Mouse (Mus musculus) layer of hippocampus, adult 8-10 months (tissue): Measurements from ENCODE around the gene Myog. TPM values are rescaled to one million over a fixed set of nuclear protein-coding genes. Genes with fewer than 3 reads are reported as not detected.
"Not testable (repeated sequence)": the region's sequence is repeated elsewhere in the genome, so short reads cannot be mapped to it uniquely, and the experiment has no call there.

Source experiments
- DNase-seq, 2 experiments: peaks; one replicate each; pipeline ENCODE4 v3.0.0; 2022; ENCODE audit warnings: low spot score in 2 of 2
- total RNA-seq, 4 experiments: library from RNA; stranded (reverse); gene quantifications; 2 replicates each; pipeline ENCODE4 v1.2.4; 2022

Gene Myog
- total RNA-seq = not detected

DNA sequence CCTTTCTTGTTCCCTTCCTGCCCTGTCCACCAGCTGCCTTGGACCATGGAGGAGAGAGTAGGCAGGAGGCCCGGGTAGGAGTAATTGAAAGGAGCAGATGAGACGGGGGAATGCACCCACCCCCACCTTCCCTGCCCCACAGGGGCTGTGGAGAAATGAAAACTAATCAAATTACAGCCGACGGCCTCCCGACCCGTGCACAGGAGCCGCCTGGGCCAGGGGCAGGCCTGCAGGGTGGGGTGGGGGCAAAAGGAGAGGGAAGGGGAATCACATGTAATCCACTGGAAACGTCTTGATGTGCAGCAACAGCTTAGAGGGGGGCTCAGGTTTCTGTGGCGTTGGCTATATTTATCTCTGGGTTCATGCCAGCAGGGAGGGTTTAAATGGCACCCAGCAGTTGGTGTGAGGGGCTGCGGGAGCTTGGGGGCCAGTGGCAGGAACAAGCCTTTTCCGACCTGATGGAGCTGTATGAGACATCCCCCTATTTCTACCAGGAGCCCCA is at the start of gene Myog:
TSS of gene Myog (plus strand) at position 392 of the 502 bp plus-strand sequence.
- DNase-seq = no peak

DNA sequence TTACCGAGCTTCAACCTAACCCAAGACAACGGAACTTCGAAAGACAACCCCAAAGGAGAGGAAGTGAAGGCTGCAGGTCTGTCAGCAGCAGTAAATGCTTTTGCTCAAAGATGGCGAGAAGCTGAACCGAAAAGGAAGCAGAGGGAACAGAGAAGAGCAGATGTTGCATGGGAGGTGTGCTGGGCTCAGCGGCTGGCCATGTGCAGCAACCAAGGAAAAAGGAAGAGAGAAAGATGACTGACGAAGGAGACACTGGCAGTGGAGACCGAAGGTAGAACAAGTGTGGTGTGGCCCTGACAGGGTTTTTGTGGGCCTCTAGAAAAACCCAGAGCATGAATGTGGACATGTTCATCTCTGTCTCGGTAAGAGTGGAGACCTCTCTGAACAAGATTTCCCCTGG is 49.1 kb upstream of the Myog start:
- DNase-seq = no peak

DNA sequence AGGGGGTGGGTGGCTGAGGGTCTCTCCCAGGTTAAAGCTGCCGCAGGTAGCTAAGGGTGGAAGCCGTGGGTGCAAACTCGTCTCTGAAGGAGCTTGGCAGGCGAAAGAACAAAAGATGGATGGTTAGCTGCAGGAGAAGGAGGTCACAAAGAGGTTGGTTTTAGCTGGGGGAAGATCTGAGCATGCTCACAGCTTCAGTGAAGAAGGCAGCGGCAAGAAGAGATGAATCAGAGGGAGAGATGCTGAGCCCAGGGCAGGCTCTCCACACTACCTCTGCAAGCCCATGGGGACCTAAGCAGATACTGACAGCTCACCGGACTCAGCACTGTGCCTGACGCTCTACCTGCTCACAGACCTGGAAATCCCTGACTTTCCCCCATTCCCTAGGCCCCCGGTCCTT is 48.5 kb upstream of the Myog start:
- DNase-seq = no peak

DNA sequence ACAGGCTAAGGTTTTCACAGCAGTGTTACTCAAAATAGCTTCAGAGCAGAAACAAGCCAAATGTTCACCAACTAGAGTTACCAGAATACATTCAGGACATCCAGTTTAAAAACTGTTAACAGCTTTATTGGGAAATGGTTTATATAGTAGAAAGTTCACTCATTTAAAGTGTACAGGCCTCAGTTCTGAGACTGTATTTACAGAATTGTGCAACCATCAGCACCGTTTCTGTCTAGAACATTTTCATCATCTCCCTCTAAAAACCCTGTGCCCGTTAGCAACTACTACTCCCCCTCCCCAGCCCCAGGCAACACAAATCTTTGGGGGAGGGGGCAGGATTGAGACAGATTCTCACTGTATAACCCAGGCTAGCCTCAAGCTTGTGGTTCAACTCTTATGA is 47.5 kb upstream of the Myog start:
- DNase-seq = no peak

DNA sequence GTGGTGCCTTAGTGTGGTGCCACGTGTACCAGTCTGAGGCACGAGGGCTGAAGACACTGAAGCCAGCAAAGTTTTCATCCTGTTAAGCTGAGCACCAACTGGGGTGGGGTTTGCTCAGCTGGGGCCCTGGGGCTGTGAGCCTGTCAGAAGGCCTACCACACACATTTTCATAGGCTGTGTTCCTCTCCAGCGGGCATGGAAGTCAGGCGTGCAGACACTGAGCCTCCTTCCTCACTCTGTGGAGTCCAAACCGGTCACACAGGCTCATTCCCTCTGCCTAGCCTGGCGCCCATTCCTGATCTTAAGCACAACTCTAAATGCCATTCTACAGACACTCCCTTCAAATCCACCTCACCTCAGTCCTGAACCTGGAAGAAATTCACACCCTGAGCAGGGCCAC is 46.3 kb upstream of the Myog start:
- no peak for DNase-seq

DNA sequence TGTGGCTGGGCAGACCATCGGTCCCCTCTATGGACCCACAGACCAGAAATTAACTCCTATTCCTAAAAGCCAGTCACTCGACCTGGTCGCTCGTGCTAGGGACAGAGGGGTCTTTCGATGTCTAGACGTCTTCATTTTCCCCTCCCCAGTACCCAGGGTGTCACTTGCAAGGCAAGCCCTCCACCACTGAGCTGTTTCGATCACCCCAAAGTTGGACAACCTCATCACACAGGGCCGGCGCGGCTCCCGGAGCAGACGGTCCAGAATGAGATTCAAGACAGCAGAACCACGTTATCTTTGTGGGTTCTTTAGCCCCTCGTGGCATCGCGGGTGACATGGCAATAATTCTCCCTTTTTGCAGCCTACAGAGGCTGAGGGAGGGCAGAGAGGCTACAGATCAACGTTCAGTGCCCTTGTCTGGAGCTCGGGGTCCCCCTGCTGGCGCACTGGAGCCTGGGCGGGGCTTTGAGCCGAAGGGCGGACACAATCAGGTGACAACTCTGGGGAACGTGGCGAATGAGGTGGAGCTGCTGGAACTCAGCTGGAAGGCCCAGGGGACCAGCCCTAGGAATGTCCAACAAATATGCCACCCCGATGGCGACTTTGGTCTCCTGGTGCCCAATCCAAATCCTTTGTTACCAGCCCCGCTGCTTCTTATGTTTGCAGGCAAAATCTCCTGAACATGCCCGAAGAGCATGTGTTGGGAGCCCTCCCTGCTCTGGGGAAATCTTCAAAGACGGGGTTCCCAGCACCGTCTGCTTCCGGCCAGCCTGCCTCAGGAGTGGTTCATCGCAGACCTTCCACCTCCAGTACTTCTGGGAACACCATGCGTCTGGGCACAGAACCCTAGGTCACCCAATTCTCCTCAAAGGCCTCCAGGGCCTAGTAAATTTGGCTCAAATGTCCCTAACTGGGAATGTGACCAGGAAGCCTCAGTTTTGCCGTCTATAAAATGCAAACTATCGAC is 45.6 kb upstream of the Myog start:
- peak; percentile 87 to 89 for DNase-seq

DNA sequence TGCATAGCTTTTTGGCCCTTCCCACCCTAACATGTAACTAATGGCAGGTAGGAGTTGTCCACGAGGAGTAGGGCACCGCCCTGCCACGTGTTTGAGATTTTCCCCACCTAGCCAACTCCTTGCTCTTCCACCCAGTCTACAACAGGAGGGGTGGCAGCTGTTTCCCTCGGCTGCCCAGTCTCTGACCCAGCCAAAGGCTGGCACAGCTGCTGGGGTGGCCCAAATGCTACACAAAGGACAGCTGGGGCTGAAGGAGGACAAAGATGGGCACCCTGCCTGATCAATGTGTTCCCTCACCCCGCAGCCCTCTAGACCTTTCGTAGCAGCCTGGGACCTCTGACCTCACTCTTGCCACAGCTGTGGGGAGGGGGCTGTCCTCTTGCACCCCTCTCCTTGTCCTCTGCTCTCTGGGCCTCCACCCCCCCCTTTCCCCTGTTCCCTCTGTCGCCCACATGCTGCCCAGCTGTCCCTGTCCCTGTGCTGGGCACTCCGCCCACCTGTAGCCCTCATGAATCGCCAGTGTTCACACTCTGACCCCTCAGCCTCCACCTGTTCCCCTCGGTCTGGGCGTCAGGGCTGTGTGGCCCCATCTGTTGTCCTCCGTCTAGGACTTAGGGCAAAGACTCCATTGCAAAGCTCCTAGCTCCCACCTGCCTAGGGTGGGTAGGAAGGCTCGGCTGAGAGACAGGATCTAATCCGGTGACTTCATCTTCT is 44.6 kb upstream of the Myog start:
- DNase-seq = no peak

DNA sequence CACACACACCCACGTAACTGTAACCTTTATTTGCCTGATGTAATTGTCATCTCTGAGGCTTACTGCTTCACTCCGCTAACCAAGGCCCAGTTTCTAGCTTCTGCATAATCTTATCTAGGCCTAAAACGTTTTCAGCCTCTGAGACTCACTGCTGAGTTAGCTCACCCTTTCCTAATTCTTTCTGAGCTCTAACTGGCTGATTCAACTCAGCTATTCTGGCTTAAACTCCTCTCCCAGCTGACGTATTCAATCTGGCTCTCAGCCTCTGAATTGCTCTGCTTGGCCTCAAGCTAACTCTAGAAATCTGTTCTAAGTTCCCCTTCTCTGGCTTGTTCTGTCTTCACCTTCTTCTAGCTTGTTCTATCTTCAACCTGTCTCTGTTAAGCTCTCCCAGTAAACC is 43.2 kb upstream of the Myog start:
- no peak for DNase-seq

DNA sequence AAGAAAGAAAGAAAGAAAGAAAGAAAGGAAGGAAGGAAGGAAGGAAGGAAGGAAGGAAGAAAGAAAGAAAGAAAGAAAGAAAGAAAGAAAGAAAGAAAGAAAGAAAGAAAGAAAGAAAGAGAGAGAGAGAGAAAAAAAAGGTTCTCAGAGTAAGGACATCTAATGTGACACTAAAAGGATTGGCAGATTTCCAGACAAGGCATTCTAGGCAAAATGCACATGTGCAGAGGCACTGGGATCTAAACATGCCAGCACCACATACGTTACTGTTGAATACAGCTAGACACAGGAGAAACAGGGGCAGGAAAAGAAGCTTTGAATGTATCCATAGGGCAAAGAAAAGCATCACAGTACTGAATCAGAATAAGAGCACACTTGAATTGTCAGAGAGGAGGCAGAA is 40.1 kb upstream of the Myog start:
- not testable (repeated sequence) for DNase-seq

DNA sequence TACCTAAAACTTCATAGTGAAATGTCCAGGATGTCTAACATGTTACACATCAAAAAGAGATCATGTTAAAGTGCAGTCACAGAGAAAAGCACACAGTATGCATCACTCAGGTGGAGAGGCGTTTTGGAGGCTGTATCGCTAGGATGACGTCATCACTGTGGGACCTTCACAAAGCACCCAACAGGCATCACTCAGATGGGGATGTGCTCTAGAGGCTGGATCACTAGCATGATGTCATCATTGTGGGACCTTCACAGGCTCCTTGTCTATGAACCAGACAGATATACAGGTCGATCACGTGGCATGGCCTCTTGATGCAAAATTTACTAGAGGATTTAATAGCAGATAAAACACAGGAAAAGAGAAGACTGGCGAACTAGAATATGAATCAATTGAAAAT is 25.4 kb upstream of the Myog start:
- DNase-seq = no peak

DNA sequence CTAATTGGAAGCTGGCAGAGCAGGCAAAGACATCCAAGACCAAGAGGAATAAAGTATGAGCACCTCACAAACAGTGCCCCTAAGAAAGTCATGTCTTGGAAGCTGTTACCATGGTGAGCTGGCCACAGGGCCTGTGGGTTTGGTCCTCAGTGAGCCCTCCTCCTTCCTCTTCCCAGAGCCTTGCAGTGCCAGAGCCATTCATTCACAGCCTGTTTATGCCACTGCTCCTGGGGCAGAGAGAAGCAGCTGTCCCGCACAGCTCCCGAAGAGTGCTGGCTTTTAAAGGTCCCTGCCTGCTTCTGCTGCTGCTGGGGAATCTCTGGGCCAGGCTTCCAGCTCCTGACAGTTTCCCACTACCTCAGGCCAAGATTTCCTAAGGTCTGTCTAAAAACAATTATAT is 24.0 kb upstream of the Myog start:
- no peak for DNase-seq

DNA sequence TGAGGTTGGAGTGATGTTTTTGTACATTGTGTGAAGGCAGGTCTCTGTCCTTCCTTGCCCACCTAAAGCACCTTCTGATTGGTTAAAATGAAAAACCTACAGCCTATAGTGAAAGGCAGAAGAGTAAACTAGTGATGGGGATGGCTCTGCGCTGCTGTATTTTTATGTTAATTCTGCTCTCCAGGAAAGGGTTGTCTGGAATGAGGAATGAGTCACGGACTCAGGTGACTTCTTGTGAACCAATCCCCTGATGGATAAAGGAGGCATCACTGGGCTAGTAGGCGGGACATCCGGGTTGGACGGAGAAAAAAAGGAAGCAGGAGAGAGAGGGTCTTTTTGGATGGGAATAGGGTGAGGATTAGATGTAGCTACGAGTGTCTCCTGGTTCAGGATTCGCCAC is 19.8 kb upstream of the Myog start:
- no peak for DNase-seq

DNA sequence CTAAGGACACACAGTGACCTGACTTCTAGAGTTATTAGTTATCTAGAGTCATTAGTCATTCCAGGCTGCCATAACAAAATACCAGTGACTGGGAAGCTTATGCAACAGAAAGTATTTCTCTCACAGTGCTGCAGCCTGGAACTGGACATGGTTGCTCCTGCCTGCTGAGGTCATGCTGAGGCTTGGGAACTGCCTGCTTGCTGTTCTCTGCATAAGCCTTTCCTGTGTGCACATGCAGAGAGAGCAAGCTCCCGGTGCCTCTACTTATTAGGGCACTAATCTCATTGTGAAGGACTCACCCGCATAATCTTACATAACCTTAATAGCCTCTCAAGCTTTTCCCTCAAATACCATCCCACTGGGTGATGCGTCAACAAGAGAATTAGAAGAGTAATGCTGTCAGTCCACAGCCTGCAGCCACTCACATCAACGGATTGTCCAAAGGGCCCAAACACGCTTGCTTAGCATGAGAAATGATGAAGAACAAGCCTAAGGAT is 17.0 kb upstream of the Myog start:
- DNase-seq = no peak

DNA sequence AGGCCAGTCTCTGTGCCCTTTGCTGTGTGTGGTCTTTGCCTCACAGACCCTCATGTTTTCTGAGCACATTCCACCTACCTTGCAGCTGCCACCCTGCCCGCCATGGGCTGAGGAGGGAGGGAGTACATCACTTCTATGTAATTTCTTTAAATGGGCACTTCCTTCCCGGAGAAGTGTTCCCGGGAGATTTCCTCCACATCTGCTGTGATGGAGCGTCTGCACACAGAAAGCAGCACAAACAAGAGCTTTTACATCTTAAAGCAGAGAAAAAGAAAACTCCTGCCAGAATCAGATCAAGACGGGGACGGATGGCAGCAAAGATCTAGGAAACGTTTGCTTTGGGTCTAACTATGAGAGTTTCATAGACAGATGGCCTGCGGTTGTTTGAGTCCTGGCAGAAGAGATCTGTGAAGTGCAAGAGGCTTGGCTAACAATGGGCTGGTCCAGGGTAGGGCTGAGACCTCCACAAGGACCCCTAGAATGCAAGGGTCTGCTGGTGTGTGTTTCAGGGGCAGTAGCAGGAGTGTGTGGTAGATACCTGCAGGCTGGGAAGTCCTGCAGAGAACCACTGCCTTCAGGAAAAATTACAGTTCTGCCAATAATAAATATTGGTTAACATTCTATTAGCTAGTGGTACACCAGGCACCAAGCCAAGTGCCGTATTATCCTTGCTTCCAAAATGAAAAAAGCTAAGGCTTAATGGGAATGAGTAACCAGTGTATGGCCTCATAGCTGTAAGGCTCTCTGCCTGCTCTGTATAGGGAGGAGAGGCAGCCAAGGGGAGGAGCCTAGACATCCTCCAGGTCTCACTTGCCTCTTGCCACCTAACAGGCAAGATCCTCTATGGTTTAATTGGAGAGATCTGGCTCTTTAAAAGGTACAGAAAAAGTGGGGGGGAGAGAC is 16.0 kb upstream of the Myog start:
- peak in 1 of 2 experiments; percentile 59 for DNase-seq

DNA sequence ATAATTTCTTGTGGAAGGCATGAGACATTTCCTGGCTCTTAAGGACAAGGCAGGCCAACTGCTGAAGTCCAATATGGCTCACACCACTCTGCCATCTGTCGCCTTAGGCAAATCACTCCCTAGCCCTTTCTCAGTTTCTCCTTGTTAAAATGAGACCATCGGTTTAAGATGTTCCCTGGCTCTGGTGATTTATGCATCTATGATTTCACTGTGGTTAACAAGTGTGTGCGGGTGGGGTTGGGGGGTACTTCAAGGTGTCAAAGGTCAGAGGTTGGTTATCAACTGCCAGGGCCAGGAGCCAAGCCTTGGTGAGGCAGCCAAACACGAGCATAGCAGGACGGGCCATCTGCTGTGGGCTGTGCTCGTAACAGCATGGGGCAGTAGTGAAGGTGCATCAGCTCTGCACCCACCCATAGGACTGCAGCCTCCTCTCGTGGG is 15.3 kb upstream of the Myog start:
- no peak for DNase-seq

DNA sequence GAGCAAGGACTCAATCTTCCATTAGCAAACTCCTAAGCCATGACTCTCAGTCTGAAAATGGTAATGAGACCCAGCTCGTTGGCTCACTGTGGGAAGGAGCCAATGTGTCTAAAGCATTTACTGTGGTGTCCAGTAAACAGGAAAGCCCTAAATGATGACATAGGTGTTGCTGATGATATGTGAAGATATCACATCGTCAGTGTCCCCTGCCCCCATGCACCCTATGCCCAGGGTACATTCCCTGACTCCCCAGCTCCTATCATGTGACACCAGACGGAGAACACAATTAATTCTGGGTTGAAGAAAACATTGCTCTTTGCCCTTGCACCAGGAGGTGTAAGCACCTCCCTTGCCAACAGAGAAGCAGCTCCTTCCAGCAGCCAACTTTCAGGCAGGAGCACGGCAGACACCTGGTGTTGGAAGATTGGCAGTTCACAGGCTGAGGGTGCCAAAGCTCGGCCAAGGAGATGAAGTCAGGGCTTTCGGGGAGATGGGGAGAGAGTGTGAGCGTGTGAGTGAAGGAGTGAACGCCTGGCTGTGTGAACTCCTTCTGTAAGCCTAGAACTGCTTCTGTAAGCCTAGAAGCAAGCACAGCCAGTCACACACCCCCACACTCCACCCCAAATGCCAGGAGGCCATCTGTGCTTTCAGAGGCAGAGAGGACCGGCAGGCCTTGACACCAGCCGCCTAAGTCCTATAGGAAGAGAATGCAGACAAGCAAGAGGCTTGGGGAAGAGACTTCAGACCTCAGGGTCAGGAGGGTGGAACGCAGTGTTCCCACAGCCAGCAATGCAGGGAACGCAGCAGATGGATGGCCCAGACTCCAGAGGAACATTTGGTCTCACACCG is 13.9 kb upstream of the Myog start:
- DNase-seq = peak in 1 of 2 experiments; percentile 55

DNA sequence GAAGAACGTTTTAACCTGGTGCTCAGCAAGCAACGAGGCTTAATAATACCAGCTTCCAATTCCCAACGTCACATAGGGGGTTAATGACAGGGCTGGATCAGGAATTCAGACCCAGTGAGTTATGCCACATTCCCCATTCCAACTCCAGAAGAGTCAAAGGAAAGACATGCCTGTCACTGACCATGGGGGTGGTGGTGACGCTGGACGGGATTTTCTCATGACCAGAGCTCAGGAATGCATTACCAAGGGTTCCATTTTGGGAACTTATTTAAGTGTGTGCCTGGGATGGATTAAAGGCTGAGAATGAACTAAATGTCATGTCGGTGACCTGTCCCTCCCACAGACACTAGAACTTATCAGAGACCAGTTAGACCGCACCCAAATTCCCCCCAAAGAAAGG is 13.0 kb upstream of the Myog start:
- DNase-seq = no peak

DNA sequence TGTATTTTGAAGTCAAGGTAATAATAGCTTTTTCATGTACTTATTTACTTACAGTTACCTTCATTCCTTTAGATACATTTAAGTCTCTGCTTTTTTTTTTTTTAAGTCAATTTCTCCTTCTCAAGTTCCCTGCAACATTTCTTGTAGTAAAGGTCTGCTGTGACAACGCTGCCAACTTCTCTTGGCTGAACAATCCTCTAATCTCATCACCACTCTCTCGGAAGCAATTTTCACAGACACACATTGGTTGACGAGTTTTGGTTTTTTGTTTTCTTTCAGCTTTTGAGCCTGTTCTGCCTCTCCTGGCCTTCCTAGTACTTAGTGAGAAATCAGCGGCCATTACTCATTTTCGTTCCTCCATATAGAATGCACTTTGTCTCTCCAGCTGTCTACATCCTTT is 9.6 kb upstream of the Myog start:
- DNase-seq = no peak

DNA sequence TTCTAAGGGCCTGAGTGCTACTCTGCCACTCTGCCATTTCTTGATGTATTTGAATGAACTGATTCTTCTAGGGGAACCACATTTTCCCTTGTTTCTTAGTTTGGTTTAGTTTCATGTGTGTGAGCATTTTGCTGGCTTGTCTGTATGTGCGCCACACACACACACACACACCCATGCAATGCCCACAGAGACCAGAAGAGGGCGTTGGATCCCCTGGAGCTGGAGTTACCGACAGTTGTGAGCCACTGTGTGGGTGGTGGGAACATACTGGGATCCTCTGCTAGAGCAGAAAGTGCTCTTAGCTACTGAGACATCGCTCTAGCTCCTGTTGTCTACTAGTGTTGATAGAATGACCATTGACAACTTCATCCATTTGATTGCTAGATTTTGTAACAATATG is 8.2 kb upstream of the Myog start:
- DNase-seq = no peak

DNA sequence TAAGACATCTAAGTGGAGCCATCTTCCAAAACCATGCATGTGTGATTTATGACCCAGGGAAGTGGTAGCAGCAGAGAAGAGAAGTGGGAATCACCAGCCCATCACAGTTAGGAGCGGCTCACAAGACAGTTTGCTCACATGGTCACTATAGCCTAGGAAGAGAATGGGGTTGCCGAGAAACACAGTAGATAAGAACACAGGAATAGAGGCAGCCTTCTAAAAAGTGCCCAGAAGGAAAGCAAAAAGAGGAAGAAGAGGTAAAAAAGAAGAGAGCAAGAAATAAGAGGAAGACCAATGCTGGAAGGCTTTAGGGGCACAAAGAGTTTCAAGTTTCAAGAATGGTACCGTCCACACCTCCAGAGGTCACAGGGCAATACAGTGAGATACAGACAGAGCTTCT is 7.4 kb upstream of the Myog start:
- no peak for DNase-seq
